Mouse (Mus musculus): ENCODE measurements at regions not wholly inside any gene's neighbourhood (a gene's known extent, or its start where the extent isn't known, plus 50 kb on each side); places are given as distances from the start of the nearest gene placed in this dataset.

- H3K4me3 ChIP-seq (ENCODE audit: insufficient read depth, poor library complexity, severe bottlenecking) = no peak overlapping the region
- peaks cover 3% of the 10 kb centered on the region for H3K36me3 ChIP-seq (ENCODE audit: control insufficient read depth, insufficient read depth)
- H3K27me3 ChIP-seq (ENCODE audit: control insufficient read depth, insufficient read depth, insufficient read length) = no peaks in the 10 kb centered on the region
- TF ChIP-seq CEBPB (IDR thresholded peaks at IDR 0.05; ENCODE audit: low read depth) (no peak), MAX (IDR thresholded peaks at IDR 0.05) (no peak), MYOG (IDR thresholded peaks at IDR 0.05; ENCODE audit: control insufficient read depth, extremely low read depth, insufficient read length) (no peak), MYOD1 (IDR thresholded peaks at IDR 0.05; ENCODE audit: control insufficient read depth, insufficient read length, low read depth) (no peak), USF1 (IDR thresholded peaks at IDR 0.05; ENCODE audit: low read depth) (no peak), FOSL1 (IDR thresholded peaks at IDR 0.05; ENCODE audit: insufficient read depth, low read length, poor library complexity, severe bottlenecking) (no peak), CTCF (IDR thresholded peaks at IDR 0.05; ENCODE audit: control insufficient read depth, insufficient read depth, insufficient read length) (no peak)
- H3K79me2 ChIP-seq (ENCODE audit: control insufficient read depth, insufficient read depth) = peaks cover 96% of the 10 kb centered on the region
- no peak overlapping the region for H3ac ChIP-seq (ENCODE audit: control insufficient read depth, insufficient read length, low read depth)
- peaks cover 34% of the 10 kb centered on the region for H3K79me3 ChIP-seq (ENCODE audit: low read depth)
Observed at GRCm38 (mm10) chr17:47151557-47152278, 141.4 kb upstream of the Ubr2 start.

GRCm38 (mm10) chr17:47151193-47151556 lies 140.8 kb upstream of the Ubr2 start:
- Histone ChIP-seq H3ac (ENCODE audit: control insufficient read depth, insufficient read length, low read depth) (no peak overlapping the region), H3K4me3 (ENCODE audit: insufficient read depth, poor library complexity, severe bottlenecking) (no peak overlapping the region), H3K27me3 (ENCODE audit: control insufficient read depth, insufficient read depth, insufficient read length) (no peaks in the 10 kb centered on the region), H3K79me2 (ENCODE audit: control insufficient read depth, insufficient read depth) (peaks cover 96% of the 10 kb centered on the region), H3K79me3 (ENCODE audit: low read depth) (peaks cover 35% of the 10 kb centered on the region), H3K36me3 (ENCODE audit: control insufficient read depth, insufficient read depth) (peaks cover 3% of the 10 kb centered on the region)
- TF ChIP-seq FOSL1 (IDR thresholded peaks at IDR 0.05; ENCODE audit: insufficient read depth, low read length, poor library complexity, severe bottlenecking) (no peak), USF1 (IDR thresholded peaks at IDR 0.05; ENCODE audit: low read depth) (no peak), MYOD1 (IDR thresholded peaks at IDR 0.05; ENCODE audit: control insufficient read depth, insufficient read length, low read depth) (no peak), CEBPB (IDR thresholded peaks at IDR 0.05; ENCODE audit: low read depth) (no peak), MYOG (IDR thresholded peaks at IDR 0.05; ENCODE audit: control insufficient read depth, extremely low read depth, insufficient read length) (no peak), CTCF (IDR thresholded peaks at IDR 0.05; ENCODE audit: control insufficient read depth, insufficient read depth, insufficient read length) (no peak), MAX (IDR thresholded peaks at IDR 0.05) (no peak)

GRCm38 (mm10) chr17:47150636-47151035 lies 140.3 kb upstream of the Ubr2 start:
- H3ac ChIP-seq (ENCODE audit: control insufficient read depth, insufficient read length, low read depth) = no peak overlapping the region
- peaks cover 38% of the 10 kb centered on the region for H3K79me3 ChIP-seq (ENCODE audit: low read depth)
- peaks cover 3% of the 10 kb centered on the region for H3K36me3 ChIP-seq (ENCODE audit: control insufficient read depth, insufficient read depth)
- TF ChIP-seq FOSL1 (IDR thresholded peaks at IDR 0.05; ENCODE audit: insufficient read depth, low read length, poor library complexity, severe bottlenecking) (no peak), MAX (IDR thresholded peaks at IDR 0.05) (no peak), USF1 (IDR thresholded peaks at IDR 0.05; ENCODE audit: low read depth) (no peak), MYOD1 (IDR thresholded peaks at IDR 0.05; ENCODE audit: control insufficient read depth, insufficient read length, low read depth) (no peak), CEBPB (IDR thresholded peaks at IDR 0.05; ENCODE audit: low read depth) (no peak), CTCF (IDR thresholded peaks at IDR 0.05; ENCODE audit: control insufficient read depth, insufficient read depth, insufficient read length) (no peak), MYOG (IDR thresholded peaks at IDR 0.05; ENCODE audit: control insufficient read depth, extremely low read depth, insufficient read length) (no peak)
- H3K27me3 ChIP-seq (ENCODE audit: control insufficient read depth, insufficient read depth, insufficient read length) = no peaks in the 10 kb centered on the region
- H3K79me2 ChIP-seq (ENCODE audit: control insufficient read depth, insufficient read depth) = peaks cover 96% of the 10 kb centered on the region
- H3K4me3 ChIP-seq (ENCODE audit: insufficient read depth, poor library complexity, severe bottlenecking) = no peak overlapping the region

GRCm38 (mm10) chr17:47149662-47150061 lies 139.3 kb upstream of the Ubr2 start:
- H3K79me3 ChIP-seq (ENCODE audit: low read depth) = peaks cover 38% of the 10 kb centered on the region
- H3K4me3 ChIP-seq (ENCODE audit: insufficient read depth, poor library complexity, severe bottlenecking) = no peak overlapping the region
- no peaks in the 10 kb centered on the region for H3K27me3 ChIP-seq (ENCODE audit: control insufficient read depth, insufficient read depth, insufficient read length)
- H3K79me2 ChIP-seq (ENCODE audit: control insufficient read depth, insufficient read depth) = peaks cover 98% of the 10 kb centered on the region
- H3ac ChIP-seq (ENCODE audit: control insufficient read depth, insufficient read length, low read depth) = no peak overlapping the region
- TF ChIP-seq FOSL1 (IDR thresholded peaks at IDR 0.05; ENCODE audit: insufficient read depth, low read length, poor library complexity, severe bottlenecking) = no peak
- TF ChIP-seq CTCF (IDR thresholded peaks at IDR 0.05; ENCODE audit: control insufficient read depth, insufficient read depth, insufficient read length) = no peak
- TF ChIP-seq MYOG (IDR thresholded peaks at IDR 0.05; ENCODE audit: control insufficient read depth, extremely low read depth, insufficient read length) = no peak
- no peak for TF ChIP-seq MYOD1 (IDR thresholded peaks at IDR 0.05; ENCODE audit: control insufficient read depth, insufficient read length, low read depth)
- no peak for TF ChIP-seq CEBPB (IDR thresholded peaks at IDR 0.05; ENCODE audit: low read depth)
- TF ChIP-seq MAX (IDR thresholded peaks at IDR 0.05) = no peak
- TF ChIP-seq USF1 (IDR thresholded peaks at IDR 0.05; ENCODE audit: low read depth) = no peak
- peaks cover 3% of the 10 kb centered on the region for H3K36me3 ChIP-seq (ENCODE audit: control insufficient read depth, insufficient read depth)

GRCm38 (mm10) chr17:47149158-47149557 lies 138.8 kb upstream of the Ubr2 start:
- Histone ChIP-seq H3ac (ENCODE audit: control insufficient read depth, insufficient read length, low read depth) (no peak overlapping the region), H3K4me3 (ENCODE audit: insufficient read depth, poor library complexity, severe bottlenecking) (no peak overlapping the region), H3K79me3 (ENCODE audit: low read depth) (peaks cover 36% of the 10 kb centered on the region), H3K27me3 (ENCODE audit: control insufficient read depth, insufficient read depth, insufficient read length) (no peaks in the 10 kb centered on the region), H3K36me3 (ENCODE audit: control insufficient read depth, insufficient read depth) (peaks cover 3% of the 10 kb centered on the region), H3K79me2 (ENCODE audit: control insufficient read depth, insufficient read depth) (peaks cover 98% of the 10 kb centered on the region)
- no peak for TF ChIP-seq FOSL1 (IDR thresholded peaks at IDR 0.05; ENCODE audit: insufficient read depth, low read length, poor library complexity, severe bottlenecking)

GRCm38 (mm10) chr17:47146640-47147039 lies 136.3 kb upstream of the Ubr2 start:
- H3K4me3 ChIP-seq (ENCODE audit: insufficient read depth, poor library complexity, severe bottlenecking) = no peak overlapping the region
- peaks cover 37% of the 10 kb centered on the region for H3K79me3 ChIP-seq (ENCODE audit: low read depth)
- no peaks in the 10 kb centered on the region for H3K36me3 ChIP-seq (ENCODE audit: control insufficient read depth, insufficient read depth)
- peaks cover 99% of the 10 kb centered on the region for H3K79me2 ChIP-seq (ENCODE audit: control insufficient read depth, insufficient read depth)
- H3K27me3 ChIP-seq (ENCODE audit: control insufficient read depth, insufficient read depth, insufficient read length) = no peaks in the 10 kb centered on the region
- H3ac ChIP-seq (ENCODE audit: control insufficient read depth, insufficient read length, low read depth) = no peak overlapping the region
- no peak for TF ChIP-seq MYOD1 (IDR thresholded peaks at IDR 0.05; ENCODE audit: control insufficient read depth, insufficient read length, low read depth)
- no peak for TF ChIP-seq MAX (IDR thresholded peaks at IDR 0.05)
- TF ChIP-seq FOSL1 (IDR thresholded peaks at IDR 0.05; ENCODE audit: insufficient read depth, low read length, poor library complexity, severe bottlenecking) = no peak
- TF ChIP-seq CTCF (IDR thresholded peaks at IDR 0.05; ENCODE audit: control insufficient read depth, insufficient read depth, insufficient read length) = no peak
- TF ChIP-seq USF1 (IDR thresholded peaks at IDR 0.05; ENCODE audit: low read depth) = no peak
- TF ChIP-seq CEBPB (IDR thresholded peaks at IDR 0.05; ENCODE audit: low read depth) = no peak
- no peak for TF ChIP-seq MYOG (IDR thresholded peaks at IDR 0.05; ENCODE audit: control insufficient read depth, extremely low read depth, insufficient read length)

All from C2C12 (cell line).